Mouse (Mus musculus) hindbrain, embryonic 12.5 days (tissue): Measurements from ENCODE around the gene Tpt1. TPM values are rescaled to one million over a fixed set of nuclear protein-coding genes. Genes with fewer than 3 reads are reported as not detected.
"Not testable (repeated sequence)": the region's sequence is repeated elsewhere in the genome, so short reads cannot be mapped to it uniquely, and the experiment has no call there.

Source experiments
- ATAC-seq: fragments of 200-750 bp; cut with Nextera tagmentation; 2 replicates; pipeline ENCODE4 v1.8.0; 2017; ENCODE audit warnings: moderate TSS enrichment; ENCODE audit not compliant: low FRiP score
- H3K27ac ChIP-seq: fragments of 300-500 bp; sonication (generic); 2 replicates; pipeline ENCODE4 v1.5.1; 2016; ENCODE audit warnings: mild to moderate bottlenecking
- H3K27me3 ChIP-seq: fragments of 300-500 bp; sonication (generic); 2 replicates; pipeline ENCODE4 v1.6.1; 2016; ENCODE audit warnings: mild to moderate bottlenecking
- H3K36me3 ChIP-seq: fragments of 300-500 bp; sonication (generic); 2 replicates; pipeline ENCODE4 v1.6.1; 2016; ENCODE audit warnings: mild to moderate bottlenecking
- H3K4me1 ChIP-seq: fragments of 300-500 bp; sonication (generic); 2 replicates; pipeline ENCODE4 v1.6.1; 2016
- H3K4me2 ChIP-seq: fragments of 300-500 bp; sonication (generic); replicated peaks from 2 replicates; pipeline ENCODE4 v1.6.1; 2016; ENCODE audit warnings: mild to moderate bottlenecking
- H3K4me3 ChIP-seq: fragments of 300-500 bp; sonication (generic); 2 replicates; pipeline ENCODE4 v1.5.1; 2016; ENCODE audit warnings: mild to moderate bottlenecking
- H3K9ac ChIP-seq: fragments of 300-500 bp; sonication (generic); 2 replicates; pipeline ENCODE4 v1.6.1; 2016; ENCODE audit warnings: mild to moderate bottlenecking, moderate library complexity
- H3K9me3 ChIP-seq: fragments of 300-500 bp; sonication (generic); replicated peaks from 2 replicates; pipeline ENCODE4 v1.6.1; 2016; ENCODE audit warnings: mild to moderate bottlenecking
- WGBS: fragments of 180-500 bp; shearing (Covaris S2); methylation state at CpG from one replicate; pipeline ENCODE4 v1.1.7; 2016; 5-methylcytosine and 5-hydroxymethylcytosine counted together
- polyA plus RNA-seq: library from polyadenylated mRNA; unstranded; fragments of >200 nt; fragmentation: Nextera tagmentation; extraction: Ambion mirVana; gene quantifications from 2 replicates; pipeline ENCODE4 v1.2.1, GENCODE M21; 2016

Gene Tpt1
- polyA plus RNA-seq, 1 experiment from 2014 or later, result 873 TPM

GRCm38 (mm10) chr14:75829817-75830216 lies 15.1 kb upstream of the Tpt1 start:
- peaks cover 30% of the 10 kb centered on the region for H3K4me1 ChIP-seq
- 68% methylated on average over 14 of the region's 14 CpGs for WGBS
- not testable (repeated sequence) for H3K36me3 ChIP-seq, ATAC-seq, H3K9ac ChIP-seq, H3K9me3 ChIP-seq, H3K27ac ChIP-seq, H3K4me3 ChIP-seq
- H3K27me3 ChIP-seq, result peaks cover 16% of the 10 kb centered on the region
- peak overlapping the region; percentile 55; the same call in 1 of the 2 replicates for H3K4me2 ChIP-seq

DNA sequence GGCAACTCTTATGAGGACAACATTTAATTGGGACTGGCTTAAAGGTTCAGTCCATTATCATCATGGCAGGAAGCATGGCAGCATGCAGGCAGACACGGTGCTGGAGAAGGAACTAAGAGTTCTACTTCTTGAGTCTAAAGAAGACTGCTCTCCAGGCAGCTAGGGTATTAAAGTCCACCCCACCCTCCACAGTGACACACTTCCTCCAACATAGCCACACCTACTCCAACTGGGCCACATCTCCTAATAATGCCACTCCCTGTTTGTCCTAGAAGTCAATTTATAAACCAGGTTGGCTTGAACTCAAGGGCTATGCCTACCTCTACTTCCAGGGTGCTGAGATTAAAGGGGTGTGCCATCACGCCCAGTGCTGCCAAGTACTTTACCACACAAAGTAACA lies 12.9 kb upstream of the Tpt1 start:
- 89% methylated on average over 2 of the region's 2 CpGs for WGBS
- no peaks in the 10 kb centered on the region for H3K9me3 ChIP-seq
- H3K4me1 ChIP-seq, result peaks cover 37% of the 10 kb centered on the region
- ATAC-seq, result no peak
- H3K27me3 ChIP-seq, result peaks cover 16% of the 10 kb centered on the region
- H3K27ac ChIP-seq, result no peak overlapping the region
- no peak overlapping the region for H3K4me3 ChIP-seq
- H3K9ac ChIP-seq, result no peak overlapping the region
- H3K4me2 ChIP-seq, result no peak overlapping the region
- no peaks in the 10 kb centered on the region for H3K36me3 ChIP-seq

DNA sequence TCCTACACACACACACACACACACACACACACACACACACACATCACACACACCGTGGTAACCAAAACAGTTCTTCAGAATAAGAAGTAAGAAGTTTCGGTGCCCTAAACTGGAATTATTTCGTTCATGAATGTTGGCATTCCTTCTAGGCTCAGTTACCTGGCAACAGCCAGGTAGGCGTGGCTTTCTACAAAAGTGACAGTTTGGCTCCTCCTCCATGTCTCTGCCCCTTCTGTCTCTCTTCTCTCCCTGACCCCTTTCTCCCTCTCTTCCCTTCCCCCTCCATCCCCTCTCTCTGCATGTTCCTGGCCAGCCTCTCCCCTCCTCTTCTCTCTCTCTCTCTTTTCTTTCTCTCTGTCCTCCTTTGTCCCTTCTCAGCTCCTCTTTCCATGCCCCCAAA lies 11.9 kb upstream of the Tpt1 start:
- Histone ChIP-seq H3K9ac (no peak overlapping the region), H3K27me3 (peaks cover 13% of the 10 kb centered on the region), H3K9me3 (no peaks in the 10 kb centered on the region), H3K36me3 (no peaks in the 10 kb centered on the region), H3K4me1 (peaks cover 40% of the 10 kb centered on the region), H3K27ac (no peak overlapping the region), H3K4me3 (no peak overlapping the region), H3K4me2 (peak overlapping the region; percentile 88)
- no peak for ATAC-seq
- WGBS, result 28% methylated on average over 4 of the region's 4 CpGs

- no peaks in the 10 kb centered on the region for H3K36me3 ChIP-seq
- H3K4me2 ChIP-seq, result peak overlapping the region; percentile 88
- H3K9ac ChIP-seq, result peak overlapping the region; percentile 41
- H3K27me3 ChIP-seq, result peaks cover 6% of the 10 kb centered on the region
- peak overlapping the region; percentile 90 for H3K27ac ChIP-seq
- H3K9me3 ChIP-seq, result no peaks in the 10 kb centered on the region
- H3K4me3 ChIP-seq, result peak overlapping the region; percentile 39
- WGBS, result 5% methylated on average over 12 of the region's 12 CpGs
- H3K4me1 ChIP-seq, result peaks cover 34% of the 10 kb centered on the region
- peak; percentile 21 for ATAC-seq
These were observed 11.2 kb upstream of the Tpt1 start for GRCm38 (mm10) chr14:75833546-75834250.

DNA sequence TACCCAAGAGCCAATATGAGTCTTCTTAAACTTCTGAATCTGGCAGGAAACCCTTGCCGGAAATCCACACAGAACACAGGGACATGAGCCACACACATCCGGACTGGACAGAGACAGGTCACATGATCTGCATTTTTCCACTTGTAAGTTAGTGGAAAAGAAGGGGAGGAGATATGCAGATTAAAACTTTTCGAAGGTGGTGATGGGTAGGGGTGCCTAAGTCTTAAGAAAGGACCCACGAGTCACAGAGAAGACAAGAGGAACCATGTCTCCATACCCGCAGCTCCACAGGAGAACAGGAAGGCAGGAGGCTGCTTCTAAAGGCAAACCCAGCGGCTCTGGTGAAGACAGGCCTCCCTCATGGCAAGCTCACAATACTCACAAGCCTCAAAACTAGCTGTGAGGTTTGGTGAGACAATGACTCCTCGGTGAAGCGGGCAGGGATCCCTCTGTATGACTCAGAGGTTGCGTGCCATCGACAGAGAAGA lies 10.6 kb upstream of the Tpt1 start:
- H3K9me3 ChIP-seq, result no peaks in the 10 kb centered on the region
- H3K36me3 ChIP-seq, result no peaks in the 10 kb centered on the region
- peaks cover 30% of the 10 kb centered on the region for H3K4me1 ChIP-seq
- H3K4me3 ChIP-seq, result peak overlapping the region; percentile 39
- no peaks in the 10 kb centered on the region; the same call in 1 of the 2 replicates for H3K27me3 ChIP-seq
- peak overlapping the region; percentile 90 for H3K27ac ChIP-seq
- WGBS, result 0% methylated on average over 10 of the region's 10 CpGs
- H3K9ac ChIP-seq, result peak overlapping the region; percentile 63
- ATAC-seq, result peak; percentile 79
- H3K4me2 ChIP-seq, result peak overlapping the region; percentile 88

DNA sequence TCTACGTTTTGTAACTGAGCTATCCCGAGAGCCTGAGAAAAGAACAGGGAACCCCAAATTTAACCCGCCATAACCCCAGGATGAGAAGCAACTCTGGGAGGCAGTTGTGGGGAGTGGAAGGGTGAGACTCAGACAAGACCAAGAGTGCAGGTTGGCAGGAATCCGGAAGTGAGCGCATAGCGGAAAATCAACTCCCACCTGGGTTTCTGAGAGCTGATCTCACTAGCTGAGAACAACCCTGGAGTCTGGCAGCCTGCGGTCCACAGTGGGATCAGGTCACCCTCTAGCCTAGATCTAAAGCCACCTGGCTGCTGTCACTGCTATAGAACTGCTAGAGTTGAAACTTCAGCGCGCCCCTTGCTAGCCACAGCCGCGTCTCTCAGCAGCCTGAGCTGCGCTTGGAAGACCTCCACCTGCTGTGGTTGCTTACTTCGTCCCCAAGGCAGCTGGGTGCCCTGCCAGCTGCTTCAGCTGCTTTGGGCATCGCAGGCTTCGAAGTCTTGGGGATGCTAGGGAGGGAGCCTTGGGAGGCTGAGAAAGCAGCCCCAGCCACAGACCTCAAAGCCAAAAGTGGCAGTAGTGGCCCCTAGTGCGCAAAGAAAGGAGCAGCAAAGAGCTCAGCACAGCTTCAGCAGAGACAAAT lies 10.0 kb upstream of the Tpt1 start:
- H3K9me3 ChIP-seq, result no peaks in the 10 kb centered on the region
- H3K36me3 ChIP-seq, result no peaks in the 10 kb centered on the region
- peak overlapping the region; percentile 39 for H3K4me3 ChIP-seq
- peak overlapping the region; percentile 90 for H3K27ac ChIP-seq
- peak overlapping the region; percentile 88 for H3K4me2 ChIP-seq
- peaks cover 30% of the 10 kb centered on the region for H3K4me1 ChIP-seq
- no peaks in the 10 kb centered on the region; the same call in 1 of the 2 replicates for H3K27me3 ChIP-seq
- under 1% methylated on average over 16 of the region's 16 CpGs for WGBS
- ATAC-seq, result peak; percentile 23
- H3K9ac ChIP-seq, result peak overlapping the region; percentile 63

- ATAC-seq, result no peak
- 98% methylated on average over 3 of the region's 3 CpGs for WGBS
- H3K4me1 ChIP-seq, result peaks cover 30% of the 10 kb centered on the region
These were observed 8.3 kb upstream of the Tpt1 start for GRCm38 (mm10) chr14:75836579-75836978.

GRCm38 (mm10) chr14:75837048-75837916 lies 7.6 kb upstream of the Tpt1 start:
- no peak overlapping the region for H3K9ac ChIP-seq
- no peak overlapping the region for H3K4me3 ChIP-seq
- no peak overlapping the region for H3K4me2 ChIP-seq
- H3K4me1 ChIP-seq, result peaks cover 30% of the 10 kb centered on the region
- 72% methylated on average over 10 of the region's 10 CpGs for WGBS
- H3K36me3 ChIP-seq, result no peaks in the 10 kb centered on the region
- H3K9me3 ChIP-seq, result no peaks in the 10 kb centered on the region
- ATAC-seq, result no peak
- no peaks in the 10 kb centered on the region; the same call in 1 of the 2 replicates for H3K27me3 ChIP-seq
- no peak overlapping the region for H3K27ac ChIP-seq

More at GRCm38 (mm10) chr14:75836579-75836978, 8.3 kb upstream of the Tpt1 start:
- H3K27me3 ChIP-seq, result no peaks in the 10 kb centered on the region; the same call in 1 of the 2 replicates
- H3K27ac ChIP-seq, result no peak overlapping the region
- no peak overlapping the region for H3K4me3 ChIP-seq
- H3K9ac ChIP-seq, result no peak overlapping the region
- H3K36me3 ChIP-seq, result no peaks in the 10 kb centered on the region
- no peaks in the 10 kb centered on the region for H3K9me3 ChIP-seq
- H3K4me2 ChIP-seq, result no peak overlapping the region

- not testable (repeated sequence) for H3K9ac ChIP-seq, H3K4me1 ChIP-seq, ATAC-seq, H3K4me3 ChIP-seq, H3K27me3 ChIP-seq, H3K36me3 ChIP-seq, H3K9me3 ChIP-seq, H3K27ac ChIP-seq, H3K4me2 ChIP-seq
- 86% methylated on average over 2 of the region's 2 CpGs for WGBS
These were observed 3.1 kb upstream of the Tpt1 start for GRCm38 (mm10) chr14:75841758-75842157.

- 9% methylated on average over 14 of the region's 14 CpGs for WGBS
These were observed 690 bp upstream of the Tpt1 start for GRCm38 (mm10) chr14:75844111-75844695.

DNA sequence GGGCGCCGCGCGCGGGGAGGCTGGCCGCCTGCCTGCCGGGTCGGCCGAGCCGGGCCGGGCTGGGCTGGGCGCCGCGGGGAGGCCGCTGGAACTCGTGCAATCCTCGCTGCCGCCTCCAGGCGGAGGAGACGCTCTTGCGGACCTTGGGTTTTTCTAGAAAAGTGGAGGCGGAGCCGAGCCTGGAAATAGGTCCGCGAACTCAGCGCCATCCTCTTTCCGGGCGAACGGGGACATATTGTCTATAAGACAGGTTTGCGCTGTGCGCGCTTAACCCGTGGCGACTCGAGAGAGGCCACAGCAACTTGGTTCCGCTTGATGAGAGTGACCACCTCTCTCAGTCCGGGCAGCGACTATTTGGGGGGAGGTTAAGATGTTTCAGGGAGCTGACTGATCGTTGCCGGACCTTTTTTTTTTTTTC lies 814 bp downstream of the Tpt1 start:
- H3K4me1 ChIP-seq, result peaks cover 21% of the 10 kb centered on the region
- no peaks in the 10 kb centered on the region for H3K9me3 ChIP-seq
- no peaks in the 10 kb centered on the region for H3K27me3 ChIP-seq
- peak overlapping the region; percentile 96 for H3K9ac ChIP-seq
- ATAC-seq, result peak; percentile 71
- peak overlapping the region; percentile 98 for H3K27ac ChIP-seq
- H3K4me3 ChIP-seq, result peak overlapping the region; percentile 89
- H3K4me2 ChIP-seq, result peak overlapping the region; percentile 52
- peaks cover 38% of the 10 kb centered on the region for H3K36me3 ChIP-seq
- under 1% methylated on average over 39 of the region's 40 CpGs for WGBS

More at GRCm38 (mm10) chr14:75844111-75844695, 690 bp upstream of the Tpt1 start:
- H3K9me3 ChIP-seq, result no peaks in the 10 kb centered on the region
- peaks cover 25% of the 10 kb centered on the region for H3K36me3 ChIP-seq
- peaks cover 21% of the 10 kb centered on the region for H3K4me1 ChIP-seq
- no peak for ATAC-seq
- H3K9ac ChIP-seq, result peak overlapping the region; percentile 96
- H3K4me2 ChIP-seq, result peak overlapping the region; percentile 52
- H3K27ac ChIP-seq, result peak overlapping the region; percentile 98
- H3K27me3 ChIP-seq, result no peaks in the 10 kb centered on the region
- peak overlapping the region; percentile 89 for H3K4me3 ChIP-seq
